Mouse (Mus musculus): Measurements from ENCODE around the gene Eif4a1. TPM values are rescaled to one million over a fixed set of nuclear protein-coding genes. Genes with fewer than 3 reads are reported as not detected.

The Eif4a1 gene
- total and polyA plus RNA-seq, 3 experiments: 1,622 to 2,161 (median 1,728) TPM

DNA sequence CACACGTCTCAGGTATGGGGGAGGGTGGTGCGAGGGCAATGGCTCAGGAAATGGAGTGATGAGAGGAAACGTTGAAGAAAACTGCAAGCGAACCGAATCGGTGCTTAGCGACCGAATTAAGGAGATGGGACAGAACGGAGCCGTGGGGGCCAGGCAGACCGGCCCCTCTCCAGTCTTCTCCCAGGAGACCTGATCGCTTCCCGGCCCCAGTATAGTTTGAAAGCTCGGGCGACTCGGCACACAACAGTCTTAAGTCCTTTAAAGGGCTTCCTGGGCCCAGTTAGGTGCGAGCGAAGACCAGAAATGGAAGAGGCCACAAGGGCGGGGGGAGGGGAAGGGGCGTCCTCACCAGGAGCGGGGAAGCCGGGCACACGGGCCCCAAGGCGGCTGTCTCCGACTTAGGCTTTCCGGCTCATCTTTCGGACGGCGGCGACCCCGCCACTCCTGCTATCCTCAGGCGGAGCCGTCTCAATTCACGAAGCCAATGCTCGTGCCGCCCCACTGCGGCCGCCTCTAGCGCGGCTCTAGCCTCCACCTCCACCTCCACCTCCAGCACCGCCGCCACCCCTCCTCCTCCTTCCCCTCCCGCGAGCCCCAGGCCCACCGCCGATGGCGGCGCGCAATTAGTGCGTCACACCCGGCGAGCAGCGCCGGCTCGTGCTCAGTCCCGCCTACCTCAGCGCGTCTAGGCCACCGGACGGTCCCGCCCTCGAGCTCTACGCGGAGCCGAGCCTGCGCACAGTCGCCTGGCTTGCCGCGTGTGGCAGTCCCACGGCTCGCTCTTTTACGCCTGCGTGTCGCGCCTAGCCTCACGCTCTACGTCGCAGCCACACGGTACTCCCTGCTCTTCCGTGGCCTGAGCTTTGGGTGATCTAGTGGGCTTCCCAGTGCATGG, 9.3 kb upstream of the Eif4a1 start, which contains the start of gene Senp3 (continued):
- peak; percentile 96 for TF ChIP-seq NRF1 (IDR thresholded peaks at IDR 0.05; ENCODE audit: low read depth, low read length)

- in situ Hi-C loops (cut with MboI; ENCODE audit: low pct_ligation_motif_present, low pct_unique_long_range_greater_than_20kb, low sequenced_read_pairs) (loop anchor here (5.0 to 10.0 kb wide), 2 partner anchors 65 to 197 kb away; partner anchors contain the start of gene Tmem95), dilution Hi-C loops (cut with MboI; ENCODE audit: extremely low pct_ligation_motif_present, extremely low pct_unique_long_range_greater_than_20kb, low sequenced_read_pairs) (no loop called here)
- H3K9me3 ChIP-seq (replicated peaks; ENCODE audit: low read length): no peaks in the 10 kb centered on the region
- H3K27ac ChIP-seq (ENCODE audit: insufficient read depth, low read depth): no peak overlapping the region
- peaks cover 38 to 47% of the 10 kb centered on the region in 2 experiments for H3K36me3 ChIP-seq (replicated peaks in 1 of 2; ENCODE audit: control insufficient read depth in 1 of 2, insufficient read depth in 1 of 2, low read length in 1 of 2)
- peaks cover 0 to 58% of the 10 kb centered on the region in 2 experiments; a peak in 2 of 4 replicates for H3K4me1 ChIP-seq (ENCODE audit: control insufficient read depth in 1 of 2, insufficient read depth in 2 of 2)
- DNase-seq (ENCODE audit: extremely low read depth): no peak
- peaks cover 42% of the 10 kb centered on the region for H3K79me2 ChIP-seq (replicated peaks; ENCODE audit: control insufficient read depth, extremely low read depth, insufficient read depth, poor library complexity, severe bottlenecking)
- TF ChIP-seq TBP (conservative IDR thresholded peaks at IDR 0.05; ENCODE audit: low read depth, low read length) (no peak), POLR2A (IDR thresholded peaks at IDR 0.05; ENCODE audit: low read depth, low read length) (0 out of 2 replicates have a peak, but pooled peaks have one; percentile 22)
- H3K4me2 ChIP-seq (ENCODE audit: insufficient read depth, low read depth, poor library complexity, severe bottlenecking): peak overlapping the region; percentile 100
- H3K27me3 ChIP-seq (replicated peaks): no peaks in the 10 kb centered on the region
- H3K4me3 ChIP-seq (replicated peaks in 1 of 3; ENCODE audit: low read depth in 2 of 3, low read length in 2 of 3, poor library complexity in 1 of 3): peak overlapping the region; percentile 75 to 96 (median 85)
- H3K9ac ChIP-seq (ENCODE audit: insufficient read depth, low read depth): peak overlapping the region; percentile 79
These were observed 8.1 kb upstream of the Eif4a1 start for GRCm38 (mm10) chr11:69680136-69680855.

DNA sequence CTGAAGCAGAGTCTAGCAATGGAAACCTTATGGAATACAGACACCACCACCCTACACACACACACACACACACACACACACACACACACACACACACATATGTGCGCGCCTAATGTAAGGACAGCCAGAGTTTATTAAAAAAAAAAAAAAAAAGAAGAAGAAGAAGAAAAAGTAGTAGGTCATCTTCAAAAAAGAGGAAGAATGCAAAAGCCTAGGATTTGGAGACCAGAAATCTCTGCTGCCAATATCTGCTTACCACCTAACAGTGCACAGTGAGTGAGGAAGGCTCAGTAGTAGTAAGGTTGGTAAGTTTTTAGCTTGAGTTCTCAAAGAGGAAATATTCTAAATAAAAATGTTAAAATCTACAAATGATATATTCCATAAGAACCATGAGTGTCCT, 6.9 kb upstream of the Eif4a1 start:
- TF ChIP-seq MXI1 (IDR thresholded peaks at IDR 0.05; ENCODE audit: low read depth, low read length): no peak
- TF ChIP-seq MAZ (IDR thresholded peaks at IDR 0.05; ENCODE audit: low read depth, low read length): no peak
- no peak for TF ChIP-seq MEF2A (IDR thresholded peaks at IDR 0.05; ENCODE audit: borderline replicate concordance, low read depth, low read length)
- no peak for TF ChIP-seq JUN (IDR thresholded peaks at IDR 0.05; ENCODE audit: insufficient read depth, low read depth, low read length)
- no peak for TF ChIP-seq ETS1 (conservative IDR thresholded peaks at IDR 0.05; ENCODE audit: low read depth, low read length)
- Histone ChIP-seq H3K4me1 (ENCODE audit: control insufficient read depth in 1 of 2, insufficient read depth in 2 of 2) (peaks cover 0 to 55% of the 10 kb centered on the region in 2 experiments; a peak in 2 of 4 replicates), H3K36me3 (replicated peaks in 1 of 2; ENCODE audit: control insufficient read depth in 1 of 2, insufficient read depth in 1 of 2, low read length in 1 of 2) (peaks cover 47 to 59% of the 10 kb centered on the region in 2 experiments), H3K9ac (ENCODE audit: insufficient read depth, low read depth) (no peak overlapping the region), H3K27ac (ENCODE audit: insufficient read depth, low read depth) (no peak overlapping the region), H3K27me3 (replicated peaks) (no peaks in the 10 kb centered on the region), H3K9me3 (replicated peaks; ENCODE audit: low read length) (no peaks in the 10 kb centered on the region), H3K79me2 (replicated peaks; ENCODE audit: control insufficient read depth, extremely low read depth, insufficient read depth, poor library complexity, severe bottlenecking) (peaks cover 43% of the 10 kb centered on the region), H3K4me2 (ENCODE audit: insufficient read depth, low read depth, poor library complexity, severe bottlenecking) (no peak overlapping the region; the same call in 1 of the 2 replicates), H3K4me3 (replicated peaks in 1 of 3; ENCODE audit: low read depth in 2 of 3, low read length in 2 of 3, poor library complexity in 1 of 3) (no peak overlapping the region)
- in situ Hi-C loops (cut with MboI; ENCODE audit: low pct_ligation_motif_present, low pct_unique_long_range_greater_than_20kb, low sequenced_read_pairs) (no loop called here), dilution Hi-C loops (cut with MboI; ENCODE audit: extremely low pct_ligation_motif_present, extremely low pct_unique_long_range_greater_than_20kb, low sequenced_read_pairs) (no loop called here)
- no peak for DNase-seq (ENCODE audit: extremely low read depth)

Measured in CH12.LX (cell line).